Mouse (Mus musculus) adrenal gland, postnatal 36 days (tissue): Measurements from ENCODE around the gene Tgfbi. TPM values are rescaled to one million over a fixed set of nuclear protein-coding genes. Genes with fewer than 3 reads are reported as not detected.

Source experiments
- DNase-seq, 2 experiments: peaks; one replicate each; pipeline ENCODE4 v3.0.0; 2021; ENCODE audit warnings: mixed read lengths in 1 of 2
- total RNA-seq, 2 experiments: library from RNA; stranded (reverse); gene quantifications; 2 replicates each; pipeline ENCODE4 v1.2.3; 2021

The Tgfbi gene
- total RNA-seq, 2 experiments from 2014 or later, result 33.1 to 50.2 TPM

- peak; percentile 72 to 83 for DNase-seq
Measured at GRCm38 (mm10) chr13:56597831-56598612, 11.3 kb upstream of the Tgfbi start.

GRCm38 (mm10) chr13:56599511-56599910 lies 9.8 kb upstream of the Tgfbi start:
- DNase-seq, result no peak

GRCm38 (mm10) chr13:56600216-56600890 lies 9.0 kb upstream of the Tgfbi start:
- peak; percentile 67 to 68 for DNase-seq

GRCm38 (mm10) chr13:56601199-56601598 lies 8.1 kb upstream of the Tgfbi start:
- peak; percentile 55 for DNase-seq

- DNase-seq, result no peak
Measured at GRCm38 (mm10) chr13:56605503-56605902, 3.8 kb upstream of the Tgfbi start.

- no peak for DNase-seq
Measured at GRCm38 (mm10) chr13:56606724-56607123, 2.6 kb upstream of the Tgfbi start.

GRCm38 (mm10) chr13:56607225-56607624 lies 2.1 kb upstream of the Tgfbi start:
- no peak for DNase-seq

- DNase-seq, result no peak
Measured at GRCm38 (mm10) chr13:56607846-56608245, 1.5 kb upstream of the Tgfbi start.

GRCm38 (mm10) chr13:56611129-56611528 lies 1.8 kb downstream of the Tgfbi start:
- DNase-seq, result no peak

GRCm38 (mm10) chr13:56611741-56612140 lies 2.4 kb downstream of the Tgfbi start:
- peak in 1 of 2 experiments; percentile 34 for DNase-seq

- no peak for DNase-seq
Measured at GRCm38 (mm10) chr13:56612331-56612730, 3.0 kb downstream of the Tgfbi start.

- DNase-seq, result peak in 1 of 2 experiments; percentile 51
Measured at GRCm38 (mm10) chr13:56613366-56613998, 4.2 kb downstream of the Tgfbi start.

GRCm38 (mm10) chr13:56614768-56615167 lies 5.4 kb downstream of the Tgfbi start:
- DNase-seq, result no peak

- DNase-seq, result no peak
Measured at GRCm38 (mm10) chr13:56615223-56615622, 5.9 kb downstream of the Tgfbi start.

GRCm38 (mm10) chr13:56615864-56616263 lies 6.5 kb downstream of the Tgfbi start:
- DNase-seq, result peak in 1 of 2 experiments; percentile 31

- peak in 1 of 2 experiments; percentile 48 for DNase-seq
Measured at GRCm38 (mm10) chr13:56616386-56616785, 7.1 kb downstream of the Tgfbi start.

- no peak for DNase-seq
Measured at GRCm38 (mm10) chr13:56617197-56617596, 7.9 kb downstream of the Tgfbi start.

- no peak for DNase-seq
Measured at GRCm38 (mm10) chr13:56622201-56622757, 13.0 kb downstream of the Tgfbi start.

GRCm38 (mm10) chr13:56626524-56626923 lies 17.2 kb downstream of the Tgfbi start:
- peak; percentile 34 to 38 for DNase-seq

- no peak for DNase-seq
Measured at GRCm38 (mm10) chr13:56630081-56630480, 20.8 kb downstream of the Tgfbi start.

GRCm38 (mm10) chr13:56630552-56630951 lies 21.2 kb downstream of the Tgfbi start:
- DNase-seq, result no peak

GRCm38 (mm10) chr13:56631332-56631731 lies 22.0 kb downstream of the Tgfbi start:
- DNase-seq, result no peak
